Mouse (Mus musculus): ENCODE data around the gene Gsta3. TPM values are rescaled to one million over a fixed set of nuclear protein-coding genes. Genes with fewer than 3 reads are reported as not detected.

Gsta3 gene
- total and polyA plus RNA-seq, 2 experiments from 2014 or later = 0.34 to 0.67 TPM

GRCm38 (mm10) chr1:21248560-21249390 is 8.4 kb downstream of the Gsta3 start:
- 76% methylated on average over 9 of the region's 9 CpGs for WGBS

GRCm38 (mm10) chr1:21251661-21252060 is 11.3 kb downstream of the Gsta3 start:
- TF ChIP-seq CTCF (IDR thresholded peaks at IDR 0.05; ENCODE audit: low read depth) (no peak), EP300 (IDR thresholded peaks at IDR 0.05; ENCODE audit: low read depth) (no peak)
- 81% methylated on average over 6 of the region's 6 CpGs for WGBS
- Histone ChIP-seq H3K27ac (ENCODE audit: low read depth) (no peak overlapping the region), H3K9ac (replicated peaks; ENCODE audit: low read depth, low read length) (no peak overlapping the region), H3K27me3 (ENCODE audit: control insufficient read depth, insufficient read depth, low read length) (no peaks in the 10 kb centered on the region), H3K9me3 (replicated peaks; ENCODE audit: control insufficient read depth, low read length) (no peaks in the 10 kb centered on the region), H3K4me1 (ENCODE audit: control insufficient read depth, insufficient read depth) (no peaks in the 10 kb centered on the region), H3K36me3 (replicated peaks; ENCODE audit: control insufficient read depth, insufficient read depth, low read length) (no peaks in the 10 kb centered on the region), H3K4me2 (ENCODE audit: low read depth, low read length) (no peak overlapping the region), H3K4me3 (ENCODE audit: low read depth, low read length) (no peak overlapping the region)
- no peak for DNase-seq (ENCODE audit: low spot score)
- ATAC-seq (ENCODE audit: insufficient read depth, low read depth) = no peak

More at GRCm38 (mm10) chr1:21248560-21249390, 8.4 kb downstream of the Gsta3 start:
- no peaks in the 10 kb centered on the region for H3K27me3 ChIP-seq (ENCODE audit: control insufficient read depth, insufficient read depth, low read length)
- no peaks in the 10 kb centered on the region for H3K36me3 ChIP-seq (replicated peaks; ENCODE audit: control insufficient read depth, insufficient read depth, low read length)
- H3K9me3 ChIP-seq (replicated peaks; ENCODE audit: control insufficient read depth, low read length) = no peaks in the 10 kb centered on the region
- no peaks in the 10 kb centered on the region for H3K4me1 ChIP-seq (ENCODE audit: control insufficient read depth, insufficient read depth)
- H3K27ac ChIP-seq (ENCODE audit: low read depth) = no peak overlapping the region
- no peak overlapping the region for H3K4me3 ChIP-seq (ENCODE audit: low read depth, low read length)
- no peak overlapping the region for H3K4me2 ChIP-seq (ENCODE audit: low read depth, low read length)
- no peak for ATAC-seq (ENCODE audit: insufficient read depth, low read depth)
- no peak overlapping the region for H3K9ac ChIP-seq (replicated peaks; ENCODE audit: low read depth, low read length)
- DNase-seq (ENCODE audit: low spot score) = no peak
- TF ChIP-seq EP300 (IDR thresholded peaks at IDR 0.05; ENCODE audit: low read depth) (no peak), CTCF (IDR thresholded peaks at IDR 0.05; ENCODE audit: low read depth) (no peak)

- no peak overlapping the region for H3K4me3 ChIP-seq (ENCODE audit: low read depth, low read length)
- H3K9ac ChIP-seq (replicated peaks; ENCODE audit: low read depth, low read length) = no peak overlapping the region
- no peaks in the 10 kb centered on the region for H3K27me3 ChIP-seq (ENCODE audit: control insufficient read depth, insufficient read depth, low read length)
- TF ChIP-seq CTCF (IDR thresholded peaks at IDR 0.05; ENCODE audit: low read depth) = no peak
- no peak for TF ChIP-seq EP300 (IDR thresholded peaks at IDR 0.05; ENCODE audit: low read depth)
- H3K9me3 ChIP-seq (replicated peaks; ENCODE audit: control insufficient read depth, low read length) = no peaks in the 10 kb centered on the region
- H3K27ac ChIP-seq (ENCODE audit: low read depth) = no peak overlapping the region
- WGBS = 63% methylated on average over 10 of the region's 10 CpGs
- no peaks in the 10 kb centered on the region for H3K4me1 ChIP-seq (ENCODE audit: control insufficient read depth, insufficient read depth)
- no peaks in the 10 kb centered on the region for H3K36me3 ChIP-seq (replicated peaks; ENCODE audit: control insufficient read depth, insufficient read depth, low read length)
- ATAC-seq (ENCODE audit: insufficient read depth, low read depth) (no peak), DNase-seq (ENCODE audit: low spot score) (no peak)
- H3K4me2 ChIP-seq (ENCODE audit: low read depth, low read length) = no peak overlapping the region
Observed at GRCm38 (mm10) chr1:21252566-21253302, 12.3 kb downstream of the Gsta3 start.

DNA sequence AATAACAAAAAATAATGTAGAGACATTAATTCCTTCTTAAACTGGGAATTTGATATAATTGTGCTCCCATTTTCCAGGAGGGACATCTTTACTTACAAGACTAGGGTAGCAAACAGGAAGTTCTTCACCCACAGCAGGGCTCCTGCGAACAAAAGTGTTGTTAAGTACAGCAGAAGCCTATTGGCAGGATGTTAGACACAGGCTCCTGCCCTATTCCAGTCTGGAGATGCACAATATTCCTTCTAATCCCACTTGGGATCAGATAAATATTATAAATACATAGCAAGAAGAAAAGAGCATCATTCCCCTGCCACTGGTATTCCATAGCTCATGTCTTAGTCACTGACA is 12.9 kb downstream of the Gsta3 start:
- Histone ChIP-seq H3K4me3 (ENCODE audit: low read depth, low read length) (no peak overlapping the region), H3K27ac (ENCODE audit: low read depth) (no peak overlapping the region), H3K4me2 (ENCODE audit: low read depth, low read length) (no peak overlapping the region), H3K9ac (replicated peaks; ENCODE audit: low read depth, low read length) (no peak overlapping the region), H3K36me3 (replicated peaks; ENCODE audit: control insufficient read depth, insufficient read depth, low read length) (no peaks in the 10 kb centered on the region), H3K27me3 (ENCODE audit: control insufficient read depth, insufficient read depth, low read length) (no peaks in the 10 kb centered on the region), H3K4me1 (ENCODE audit: control insufficient read depth, insufficient read depth) (no peaks in the 10 kb centered on the region), H3K9me3 (replicated peaks; ENCODE audit: control insufficient read depth, low read length) (no peaks in the 10 kb centered on the region)
- TF ChIP-seq CTCF (IDR thresholded peaks at IDR 0.05; ENCODE audit: low read depth) = no peak
- no peak for TF ChIP-seq EP300 (IDR thresholded peaks at IDR 0.05; ENCODE audit: low read depth)
- WGBS = 79% methylated on average over 1 of the region's 1 CpGs
- DNase-seq (ENCODE audit: low spot score) (no peak), ATAC-seq (ENCODE audit: insufficient read depth, low read depth) (no peak)

- Histone ChIP-seq H3K27ac (ENCODE audit: low read depth) (no peak overlapping the region), H3K4me2 (ENCODE audit: low read depth, low read length) (no peak overlapping the region)
- WGBS = 56% methylated on average over 4 of the region's 4 CpGs
Observed at GRCm38 (mm10) chr1:21253856-21254255, 13.5 kb downstream of the Gsta3 start.

More at GRCm38 (mm10) chr1:21253856-21254255, 13.5 kb downstream of the Gsta3 start:
- Histone ChIP-seq H3K9me3 (replicated peaks; ENCODE audit: control insufficient read depth, low read length) (no peaks in the 10 kb centered on the region), H3K9ac (replicated peaks; ENCODE audit: low read depth, low read length) (no peak overlapping the region), H3K4me3 (ENCODE audit: low read depth, low read length) (no peak overlapping the region), H3K27me3 (ENCODE audit: control insufficient read depth, insufficient read depth, low read length) (no peaks in the 10 kb centered on the region), H3K36me3 (replicated peaks; ENCODE audit: control insufficient read depth, insufficient read depth, low read length) (no peaks in the 10 kb centered on the region), H3K4me1 (ENCODE audit: control insufficient read depth, insufficient read depth) (no peaks in the 10 kb centered on the region)
- DNase-seq (ENCODE audit: low spot score) (no peak), ATAC-seq (ENCODE audit: insufficient read depth, low read depth) (no peak)
- TF ChIP-seq EP300 (IDR thresholded peaks at IDR 0.05; ENCODE audit: low read depth) (no peak), CTCF (IDR thresholded peaks at IDR 0.05; ENCODE audit: low read depth) (no peak)

All from heart, postnatal 0 days (tissue).